Mouse (Mus musculus) testis, adult 2 months (tissue): ENCODE measurements at regions not wholly inside any gene's neighbourhood (a gene's known extent, or its start where the extent isn't known, plus 50 kb on each side); places are given as distances from the start of the nearest gene placed in this dataset.

Source experiments
- CTCF ChIP-seq: fragments of 200-500 bp; IDR thresholded peaks from 2 replicates; pipeline ENCODE4 v1.5.1; 2012; ENCODE audit warnings: low read depth, mild to moderate bottlenecking, inconsistent platforms, low read length, moderate library complexity; ENCODE audit not compliant: control insufficient read depth, insufficient read depth, insufficient replicate concordance
- POLR2A ChIP-seq: fragments of 200-500 bp; IDR thresholded peaks from 2 replicates; pipeline ENCODE4 v1.6.1; 2012; ENCODE audit warnings: low read depth, mild to moderate bottlenecking, inconsistent platforms, low read length, moderate library complexity; ENCODE audit not compliant: control insufficient read depth

GRCm38 (mm10) chr14:76253850-76254249 lies 143.2 kb downstream of the Nufip1 start:
- TF ChIP-seq CTCF (no peak), POLR2A (no peak)
